Mouse (Mus musculus): ENCODE data around the gene 4930544D05Rik.

GRCm38 (mm10) chr11:70583775-70584174 is 31.9 kb upstream of the 4930544D05Rik start:
- TF ChIP-seq CTCF (IDR thresholded peaks at IDR 0.05; ENCODE audit: low read depth, low read length) (no peak), POLR2A (IDR thresholded peaks at IDR 0.05; ENCODE audit: extremely low read depth, insufficient read depth, low read length) (no peak)

Measured in liver, adult 2 months (tissue).